11 mouse cellular contexts compared by ENCODE assay signal in the genomic region with DNA sequence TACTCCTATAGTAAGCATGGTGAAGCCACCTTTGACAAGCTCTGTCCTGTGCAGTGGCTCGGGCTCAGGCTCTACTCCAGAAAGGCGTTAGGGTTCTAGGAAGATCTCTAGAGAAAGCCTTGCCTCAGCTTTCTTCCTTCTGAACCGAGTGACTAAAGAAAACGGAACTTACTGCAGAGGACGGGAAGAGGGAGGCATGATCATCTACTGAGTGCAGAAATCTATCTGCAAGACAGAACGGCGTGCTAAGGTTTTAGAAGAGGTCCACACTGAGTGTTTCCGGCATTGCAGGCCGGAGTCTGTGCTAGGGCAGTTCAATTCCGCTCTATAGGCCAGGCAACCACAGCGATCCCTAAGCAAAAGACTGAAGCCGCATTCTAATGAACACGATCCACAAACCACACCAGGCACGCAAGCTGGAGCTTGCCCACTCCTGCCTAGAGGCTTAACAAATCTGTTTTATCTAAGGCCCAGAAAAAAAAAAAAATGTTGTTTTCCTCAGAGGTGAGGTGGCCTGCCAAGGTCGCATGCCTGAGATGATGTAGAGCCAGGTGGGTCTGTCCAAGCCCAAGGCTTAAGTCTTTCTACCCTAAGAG.
A peak's percentile ranks its signal among the peaks of the same experiment; 100 is the strongest.
DNase-seq lines count a peak whose midpoint lies in the region; ATAC-seq and TF ChIP-seq lines count a peak whose summit lies in the region.
"Had no signal": no experiment of that assay in that cellular context is flagged by ENCODE, and none has a peak within 500 bp of the region (broad histone marks: within the 10 kb centered on the region; RNA-seq: fewer than 3 reads in every experiment).

No protein-coding gene starts in this region.

- no peak overlapping the region for H3K4me2 ChIP-seq in heart, embryonic 15.5 days
- H3K4me2 ChIP-seq in liver, embryonic 13.5 days: no peak overlapping the region
- no peak overlapping the region for H3K4me2 ChIP-seq in liver, embryonic 11.5 days
- no peak overlapping the region for H3K4me2 ChIP-seq in intestine, postnatal 0 days (replicated peaks; ENCODE audit: low read depth)
- H3K4me2 ChIP-seq: liver, embryonic 15.5 days had no signal

- no peak overlapping the region for H3K9ac ChIP-seq in heart, embryonic 15.5 days
- H3K9ac ChIP-seq in liver, embryonic 13.5 days: no peak overlapping the region
- no peak overlapping the region for H3K9ac ChIP-seq in liver, embryonic 11.5 days (ENCODE audit: low read depth, low read length)
- H3K9ac ChIP-seq in intestine, postnatal 0 days (ENCODE audit: low read depth, low read length): no peak overlapping the region
- H3K9ac ChIP-seq: liver, embryonic 15.5 days had no signal

- no peak for ATAC-seq in heart, embryonic 15.5 days (replicated peaks; ENCODE audit: insufficient number of reproducible peaks, insufficient read depth, low FRiP score, low read depth)
- ATAC-seq in liver, embryonic 13.5 days (ENCODE audit: low read depth): peak; percentile 23; the same call in 1 of the 2 replicates
- no peak for ATAC-seq in liver, embryonic 11.5 days (replicated peaks; ENCODE audit: low FRiP score)
- ATAC-seq in intestine, postnatal 0 days: no peak

- H3K9me3 ChIP-seq in heart, embryonic 15.5 days (replicated peaks): no peaks in the 10 kb centered on the region
- no peaks in the 10 kb centered on the region for H3K9me3 ChIP-seq in liver, embryonic 13.5 days (replicated peaks)
- no peaks in the 10 kb centered on the region for H3K9me3 ChIP-seq in liver, embryonic 11.5 days (ENCODE audit: control insufficient read depth, low read length)
- H3K9me3 ChIP-seq in intestine, postnatal 0 days (ENCODE audit: control insufficient read depth): no peaks in the 10 kb centered on the region
- H3K9me3 ChIP-seq: liver, embryonic 15.5 days had no signal

- DNase-seq in heart, postnatal 36 days: no peak
- DNase-seq in liver, embryonic 13.5 days: no peak
- no peak for DNase-seq in liver, embryonic 11.5 days (ENCODE audit: low spot score)
- DNase-seq in ZHBTc4 (ENCODE audit: low read depth, low spot score): peak; percentile 32
- no peak for DNase-seq in layer of hippocampus, adult 8-10 months (ENCODE audit: low spot score in 2 of 2)
- no peak for DNase-seq in T-cell, adult 2 months (ENCODE audit: low spot score)
- DNase-seq: cerebellum, adult 11-12 months; thymus, adult 2 months had no signal

- intact Hi-C loops in heart, postnatal 36 days (cut with DNase I): no loop called here

- 76% methylated on average over 15 of the region's 15 CpGs for WGBS in heart, embryonic 15.5 days
- WGBS in liver, embryonic 13.5 days (ENCODE audit: insufficient replicate concordance): 62% methylated on average over 15 of the region's 15 CpGs
- WGBS in liver, embryonic 11.5 days: 83% methylated on average over 15 of the region's 15 CpGs
- WGBS in intestine, postnatal 0 days: 79% methylated on average over 15 of the region's 15 CpGs

- no peaks in the 10 kb centered on the region for H3K27me3 ChIP-seq in heart, embryonic 15.5 days
- no peaks in the 10 kb centered on the region for H3K27me3 ChIP-seq in liver, embryonic 13.5 days
- no peaks in the 10 kb centered on the region for H3K27me3 ChIP-seq in liver, embryonic 11.5 days (replicated peaks; ENCODE audit: control insufficient read depth, insufficient read depth, low read length)
- H3K27me3 ChIP-seq in intestine, postnatal 0 days (replicated peaks; ENCODE audit: control insufficient read depth, insufficient read depth, low read length): no peaks in the 10 kb centered on the region
- H3K27me3 ChIP-seq: liver, embryonic 15.5 days had no signal

- peak overlapping the region; percentile 48 for H3K27ac ChIP-seq in heart, embryonic 15.5 days
- H3K27ac ChIP-seq in liver, embryonic 13.5 days: no peak overlapping the region
- no peak overlapping the region for H3K27ac ChIP-seq in liver, embryonic 11.5 days (ENCODE audit: low read depth, low read length)
- H3K27ac ChIP-seq in intestine, postnatal 0 days (ENCODE audit: low read depth, low read length): peak overlapping the region; percentile 5; the same call in 1 of the 2 replicates
- H3K27ac ChIP-seq: liver, embryonic 15.5 days had no signal

- no peak for TF ChIP-seq CTCF in intestine, postnatal 0 days (IDR thresholded peaks at IDR 0.05; ENCODE audit: low read depth)

- H3K4me1 ChIP-seq in heart, embryonic 15.5 days (replicated peaks): peaks cover 39% of the 10 kb centered on the region
- peaks cover 7% of the 10 kb centered on the region; the same call in 1 of the 2 replicates for H3K4me1 ChIP-seq in liver, embryonic 13.5 days (replicated peaks)
- 0 out of 2 replicates have a peak, but pooled peaks cover 2% of the 10 kb centered on the region for H3K4me1 ChIP-seq in liver, embryonic 11.5 days (replicated peaks; ENCODE audit: control insufficient read depth, insufficient read depth, low read length)
- H3K4me1 ChIP-seq in intestine, postnatal 0 days (replicated peaks; ENCODE audit: control insufficient read depth, insufficient read depth, low read length): peaks cover 3% of the 10 kb centered on the region; the same call in 1 of the 2 replicates

- H3K4me3 ChIP-seq in heart, embryonic 15.5 days: no peak overlapping the region
- H3K4me3 ChIP-seq in liver, embryonic 13.5 days (replicated peaks): no peak overlapping the region
- no peak overlapping the region for H3K4me3 ChIP-seq in liver, embryonic 11.5 days (ENCODE audit: low read depth, low read length)
- H3K4me3 ChIP-seq in intestine, postnatal 0 days (ENCODE audit: low read depth, low read length): no peak overlapping the region
- H3K4me3 ChIP-seq: liver, embryonic 15.5 days had no signal

- no peaks in the 10 kb centered on the region for H3K36me3 ChIP-seq in heart, embryonic 15.5 days
- no peaks in the 10 kb centered on the region for H3K36me3 ChIP-seq in liver, embryonic 13.5 days
- H3K36me3 ChIP-seq in liver, embryonic 11.5 days (ENCODE audit: control insufficient read depth, insufficient read depth, low read length): no peaks in the 10 kb centered on the region
- H3K36me3 ChIP-seq in intestine, postnatal 0 days (ENCODE audit: control insufficient read depth, insufficient read depth): no peaks in the 10 kb centered on the region; the same call in 1 of the 2 replicates
- H3K36me3 ChIP-seq: liver, embryonic 15.5 days had no signal

Comparison
In these comparisons a context has a peak if more than half of its experiments do, and no peak if none do; other contexts are left out.
1. H3K27ac ChIP-seq: peak in heart, embryonic 15.5 days (single experiment) and intestine, postnatal 0 days (single experiment); none in liver, embryonic 13.5 days (single experiment) and liver, embryonic 11.5 days (single experiment).